Mouse (Mus musculus) Muller cell, postnatal 12 days (primary cell): ENCODE results near the gene Dnmt3a.
A peak's percentile ranks its signal among the peaks of the same experiment; 100 is the strongest.

Experiments used
- DNase-seq: peaks from one replicate; pipeline ENCODE4 v3.0.0-alpha.2; 2015; ENCODE audit errors: inconsistent ontology term

The Dnmt3a gene

GRCm38 (mm10) chr12:3805852-3806251 is at the start of gene Dnmt3a:
TSS of gene Dnmt3a (plus strand) at chr12:3806007.
- DNase-seq, result no peak

GRCm38 (mm10) chr12:3756216-3756615 is 49.6 kb upstream of the Dnmt3a start:
- no peak for DNase-seq

DNA sequence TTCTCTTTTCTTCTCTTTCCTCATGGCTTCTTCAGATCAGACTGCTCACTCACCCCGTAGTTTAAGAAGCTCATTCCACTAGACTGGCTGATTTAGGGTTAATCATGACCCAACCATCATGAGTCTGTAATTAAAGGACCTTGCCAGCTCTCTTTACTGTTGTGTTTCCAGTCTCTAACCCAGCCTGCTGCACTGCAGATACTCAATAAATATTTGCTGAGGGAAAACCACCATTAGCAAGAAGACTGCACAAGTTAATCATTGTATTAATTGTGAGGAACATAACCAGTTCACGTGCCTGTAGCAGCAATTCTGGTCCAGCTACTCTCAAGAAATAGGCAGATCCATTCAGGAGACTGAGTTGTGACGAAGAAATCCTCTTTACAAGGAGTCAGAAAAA is 47.7 kb upstream of the Dnmt3a start:
- no peak for DNase-seq

DNA sequence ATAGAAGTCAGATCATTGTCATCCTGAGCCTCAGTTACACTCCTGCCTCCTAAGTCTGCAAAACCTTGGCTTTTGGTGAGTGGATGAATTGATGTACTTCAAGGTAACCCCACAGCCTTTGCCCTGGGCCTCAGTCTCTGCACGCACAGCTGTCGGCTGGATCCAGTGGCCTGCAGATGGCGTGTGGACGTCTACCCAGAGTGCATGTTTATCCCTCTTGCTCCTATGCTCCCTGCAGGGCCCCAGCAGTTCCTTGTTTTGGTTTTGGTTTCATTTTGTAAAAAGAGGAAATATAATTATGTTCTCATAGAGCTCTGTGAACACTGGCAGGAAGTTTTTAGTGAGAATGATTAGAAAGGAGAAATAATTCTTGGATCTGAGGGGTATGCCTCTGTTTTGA is 46.4 kb upstream of the Dnmt3a start:
- no peak for DNase-seq

GRCm38 (mm10) chr12:3760876-3761590 is 44.8 kb upstream of the Dnmt3a start:
- no peak for DNase-seq

GRCm38 (mm10) chr12:3761591-3762295 is 44.1 kb upstream of the Dnmt3a start:
- no peak for DNase-seq

DNA sequence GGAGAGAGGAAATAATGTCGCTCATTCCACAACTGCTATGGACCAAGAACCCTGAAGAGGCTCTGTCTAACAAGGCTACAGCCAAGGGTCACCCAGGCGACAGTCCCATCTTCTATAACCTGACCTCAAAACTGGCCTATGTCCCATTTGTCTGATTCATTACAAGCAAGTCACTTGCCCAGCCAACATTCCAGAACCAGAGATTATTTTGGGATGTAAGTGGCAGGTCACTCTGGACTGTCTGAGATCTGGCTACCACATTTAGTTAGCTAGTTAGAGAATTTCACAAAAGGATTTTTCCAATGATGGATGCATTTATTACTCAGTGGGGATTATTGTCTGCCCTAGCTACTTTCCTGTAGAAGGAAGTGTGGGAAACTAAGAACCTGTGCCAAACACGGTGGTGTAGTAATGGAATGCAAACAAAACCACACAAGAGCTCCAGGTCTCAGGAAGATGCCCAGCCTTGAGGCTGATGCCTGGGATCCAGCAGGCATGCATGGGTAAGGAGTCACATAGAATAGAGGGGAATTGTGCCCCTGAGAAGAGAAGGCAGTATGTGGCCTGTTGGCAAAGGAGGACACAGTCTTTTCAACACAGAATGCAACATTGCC is 41.5 kb upstream of the Dnmt3a start:
- peak; percentile 97 for DNase-seq

DNA sequence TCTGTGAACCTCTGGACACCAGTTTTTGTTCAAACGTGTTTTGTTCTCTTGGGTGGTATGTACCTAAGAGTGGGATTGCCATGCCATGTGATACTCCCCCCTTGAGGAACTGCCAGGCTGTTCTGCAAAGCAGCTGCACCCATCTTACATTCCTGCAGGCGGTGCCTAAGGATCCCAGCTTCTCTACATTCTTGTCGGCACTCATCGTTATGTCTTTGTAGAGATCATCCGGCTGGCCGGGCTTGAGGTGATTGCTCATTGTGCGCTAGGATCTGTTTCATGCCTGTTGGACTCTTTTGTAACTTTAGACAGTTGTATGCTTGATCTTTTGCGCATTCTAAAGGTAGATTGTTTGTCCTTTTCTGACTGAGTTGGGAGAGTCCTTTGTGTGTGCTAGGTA is 38.4 kb upstream of the Dnmt3a start:
- DNase-seq, result peak; percentile 32

DNA sequence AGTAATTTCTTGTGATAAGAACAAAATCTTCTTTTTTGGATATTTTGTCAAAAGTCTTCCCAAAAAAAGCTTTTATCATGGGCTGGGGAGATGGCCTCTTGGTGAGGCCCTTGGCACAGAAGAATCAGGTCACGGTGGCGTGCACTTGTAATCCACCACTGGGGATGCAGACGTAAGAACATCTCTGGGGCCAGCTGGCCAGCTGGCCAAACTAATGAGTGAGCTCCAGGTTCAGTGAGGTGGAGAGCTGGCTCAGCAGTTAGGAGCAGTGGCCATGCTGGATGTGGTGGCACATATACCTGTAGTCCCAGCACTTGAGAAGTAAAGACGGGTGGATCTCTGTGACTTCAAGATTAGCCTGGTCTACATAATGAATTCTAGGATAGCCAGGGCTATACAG is 37.4 kb upstream of the Dnmt3a start:
- no peak for DNase-seq

GRCm38 (mm10) chr12:3770546-3770945 is 35.3 kb upstream of the Dnmt3a start:
- DNase-seq, result no peak

DNA sequence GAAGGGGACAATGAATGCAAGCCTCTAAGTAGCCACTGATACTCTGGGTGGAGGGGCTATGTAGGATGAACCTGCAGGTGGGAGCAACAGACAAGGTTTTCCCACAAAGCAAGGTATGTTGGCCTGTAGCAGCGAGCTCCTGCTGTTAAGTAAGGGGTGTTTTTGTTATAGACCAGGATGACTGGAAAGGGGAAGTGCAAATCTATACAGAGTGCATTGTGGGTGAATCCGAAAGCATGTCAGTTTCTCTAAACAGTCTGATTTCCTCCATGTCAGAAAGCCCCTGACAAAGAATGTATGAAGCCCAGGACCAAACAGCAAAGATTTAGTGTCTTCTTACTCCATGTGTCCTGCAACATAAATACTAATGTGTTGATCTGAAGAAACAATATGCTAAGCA is 34.7 kb upstream of the Dnmt3a start:
- no peak for DNase-seq

DNA sequence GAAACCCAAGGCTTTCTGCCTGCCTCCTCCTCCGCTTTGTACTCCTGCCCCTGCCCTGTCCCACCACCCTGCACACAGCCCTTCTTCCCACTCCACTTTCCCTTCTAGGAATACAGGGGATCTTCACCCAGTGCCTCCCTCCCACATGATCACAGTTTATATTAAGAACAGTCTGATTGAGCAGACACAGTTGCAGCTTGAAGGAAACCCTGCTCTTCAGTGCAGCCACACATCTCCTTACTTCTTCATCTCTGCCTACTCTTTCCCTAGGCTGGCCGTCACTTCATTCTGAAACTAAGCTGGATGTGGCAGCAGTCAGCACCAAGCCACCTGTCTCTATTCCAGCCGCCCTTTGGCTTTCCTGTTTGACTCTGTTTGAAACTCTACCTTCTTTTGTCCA is 32.2 kb upstream of the Dnmt3a start:
- no peak for DNase-seq

GRCm38 (mm10) chr12:3776015-3776414 is 29.8 kb upstream of the Dnmt3a start:
- DNase-seq, result no peak

GRCm38 (mm10) chr12:3777682-3778081 is 28.1 kb upstream of the Dnmt3a start:
- DNase-seq, result no peak

- no peak for DNase-seq
Observed at GRCm38 (mm10) chr12:3778286-3778685, 27.5 kb upstream of the Dnmt3a start.

DNA sequence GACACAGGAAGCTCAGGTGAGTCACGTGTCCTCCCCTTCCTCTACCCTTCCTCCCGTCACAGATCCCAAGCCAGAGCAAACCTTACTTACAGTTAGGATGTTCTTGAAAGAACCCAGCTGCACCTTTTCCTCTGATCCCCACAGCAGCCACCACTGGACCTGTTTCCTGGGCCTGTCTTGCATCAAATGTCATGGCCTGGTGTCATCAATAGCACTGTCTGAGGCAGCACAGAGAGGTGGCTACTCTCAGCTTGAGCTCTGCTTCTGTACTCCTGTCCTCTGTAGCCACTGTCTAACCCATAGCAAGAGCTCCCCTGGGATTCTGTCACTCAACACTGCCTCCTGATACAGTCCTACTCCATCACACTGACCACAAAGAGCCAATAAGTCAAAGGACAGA is 26.2 kb upstream of the Dnmt3a start:
- DNase-seq, result no peak

DNA sequence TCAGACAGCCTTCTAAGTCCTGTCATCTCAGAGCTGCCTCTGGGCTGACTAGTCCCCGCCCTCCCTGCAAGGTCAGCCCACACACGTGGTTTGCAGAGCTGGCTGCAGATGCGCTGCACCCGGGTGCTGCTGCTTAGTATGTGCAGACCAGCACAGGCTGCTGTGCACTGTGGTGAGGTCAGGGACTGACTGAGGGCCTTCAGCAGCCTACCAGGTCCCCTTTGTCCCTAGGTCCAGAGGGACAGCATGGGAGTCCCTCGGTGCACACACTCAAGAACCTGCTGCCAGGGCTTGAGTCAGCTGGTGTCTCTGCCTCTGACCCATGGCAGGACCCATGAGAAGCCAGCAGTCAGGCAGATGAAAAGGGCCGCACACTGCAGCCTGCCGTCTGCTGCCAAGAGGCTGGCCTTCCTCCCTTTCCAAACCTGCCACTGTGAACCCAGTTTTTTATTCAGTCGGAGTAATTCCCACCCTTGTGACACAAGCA is 25.4 kb upstream of the Dnmt3a start:
- peak; percentile 62 for DNase-seq

DNA sequence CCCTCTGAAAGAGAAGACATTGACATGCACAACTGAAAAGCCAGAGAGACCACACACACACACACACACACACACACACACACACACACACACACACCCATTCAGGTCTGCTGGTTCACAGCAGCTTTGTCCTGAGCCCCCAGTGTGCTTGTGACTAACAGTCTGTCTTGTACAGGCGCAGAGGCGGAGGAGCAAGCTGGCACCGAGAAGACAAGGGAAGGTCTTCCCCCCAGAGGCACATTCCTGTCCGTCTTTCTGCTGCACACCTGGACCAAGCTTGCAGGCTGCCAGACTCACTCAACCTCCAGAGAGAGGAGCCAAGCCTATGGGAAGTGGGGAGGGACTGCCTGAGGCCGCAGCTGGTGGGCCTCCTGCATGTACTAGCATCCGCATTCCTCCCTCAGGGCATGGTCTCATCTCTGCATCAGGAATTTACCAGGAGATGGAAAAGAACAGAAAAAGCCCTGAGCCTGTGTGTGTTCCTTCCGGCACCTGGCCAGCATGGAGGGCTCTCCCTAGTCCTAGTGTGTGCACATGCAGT is 24.8 kb upstream of the Dnmt3a start:
- peak; percentile 83 for DNase-seq

GRCm38 (mm10) chr12:3781482-3781881 is 24.3 kb upstream of the Dnmt3a start:
- DNase-seq, result peak; percentile 84

- no peak for DNase-seq
Observed at GRCm38 (mm10) chr12:3783196-3783825, 22.5 kb upstream of the Dnmt3a start.

DNA sequence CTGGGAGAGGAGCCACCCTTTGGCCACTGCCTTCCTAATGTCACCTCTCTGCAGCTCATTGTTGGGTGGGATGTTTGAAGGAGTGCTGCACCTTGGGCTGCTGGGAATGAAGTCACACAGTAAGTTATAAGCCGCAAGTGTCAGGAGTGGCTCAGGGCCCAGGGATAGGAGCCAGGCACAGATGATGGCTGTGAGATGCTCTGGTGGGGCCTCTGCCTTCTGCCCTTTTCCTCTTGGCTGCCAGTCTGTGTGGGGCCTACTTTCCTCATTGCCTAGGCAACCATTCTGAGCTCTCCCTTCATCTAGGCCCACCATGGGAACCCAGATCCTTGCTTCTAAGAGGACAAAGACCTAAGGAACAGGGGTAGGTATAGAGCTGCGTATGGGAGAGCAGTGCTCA is 21.5 kb upstream of the Dnmt3a start:
- no peak for DNase-seq

- DNase-seq, result no peak
Observed at GRCm38 (mm10) chr12:3784729-3785128, 21.1 kb upstream of the Dnmt3a start.
